Mouse (Mus musculus) intestine, embryonic 16.5 days (tissue): ENCODE measurements at regions not wholly inside any gene's neighbourhood (a gene's known extent, or its start where the extent isn't known, plus 50 kb on each side); places are given as distances from the start of the nearest gene placed in this dataset.

ENCODE experiments used
- ATAC-seq: fragments of 200-750 bp; cut with Nextera tagmentation; 2 replicates; pipeline ENCODE4 v1.8.0; 2017; ENCODE audit warnings: moderate TSS enrichment, moderate library complexity
- H3K27ac ChIP-seq: fragments of 300-500 bp; sonication (generic); 2 replicates; pipeline ENCODE4 v1.5.1; 2014; ENCODE audit warnings: mild to moderate bottlenecking, low read length
- H3K27me3 ChIP-seq: fragments of 300-500 bp; sonication (generic); replicated peaks from 2 replicates; pipeline ENCODE4 v1.6.1; 2014; ENCODE audit warnings: low read length, control low read depth, mixed read lengths; ENCODE audit not compliant: control insufficient read depth, insufficient read depth
- H3K36me3 ChIP-seq: fragments of 300-500 bp; sonication (generic); 2 replicates; pipeline ENCODE4 v1.6.1; 2014; ENCODE audit warnings: low read length, control low read depth; ENCODE audit not compliant: control insufficient read depth, insufficient read depth
- H3K4me1 ChIP-seq: fragments of 300-500 bp; sonication (generic); 2 replicates; pipeline ENCODE4 v1.6.1; 2014; ENCODE audit warnings: low read length, control low read depth, mixed read lengths; ENCODE audit not compliant: control insufficient read depth, insufficient read depth
- H3K4me2 ChIP-seq: fragments of 300-500 bp; sonication (generic); 2 replicates; pipeline ENCODE4 v1.6.1; 2014; ENCODE audit warnings: low read depth, low read length, control low read depth
- H3K4me3 ChIP-seq: fragments of 300-500 bp; sonication (generic); 2 replicates; pipeline ENCODE4 v1.5.1; 2014; ENCODE audit warnings: mild to moderate bottlenecking, low read length
- H3K9ac ChIP-seq: fragments of 300-500 bp; sonication (generic); 2 replicates; pipeline ENCODE4 v1.6.1; 2014; ENCODE audit warnings: low read depth, low read length
- H3K9me3 ChIP-seq: fragments of 300-500 bp; sonication (generic); 2 replicates; pipeline ENCODE4 v1.6.1; 2016; ENCODE audit warnings: low read length, control low read depth; ENCODE audit not compliant: control insufficient read depth
- WGBS: fragments of 180-500 bp; shearing (Covaris S2); extraction: QIAGEN DNeasy Blood & Tissue Kit; methylation state at CpG from one replicate; pipeline ENCODE4 v1.1.7; 2014; 5-methylcytosine and 5-hydroxymethylcytosine counted together

- Histone ChIP-seq H3K36me3 (no peaks in the 10 kb centered on the region), H3K27ac (no peak overlapping the region), H3K4me3 (no peak overlapping the region), H3K27me3 (no peaks in the 10 kb centered on the region), H3K9me3 (no peaks in the 10 kb centered on the region), H3K4me2 (peak overlapping the region; percentile 41; the same call in 1 of the 2 replicates), H3K4me1 (0 out of 2 replicates have a peak, but pooled peaks cover 2% of the 10 kb centered on the region), H3K9ac (no peak overlapping the region)
- 27% methylated on average over 13 of the region's 13 CpGs for WGBS
- ATAC-seq: peak; percentile 54
Observed at GRCm38 (mm10) chr1:91611281-91611680, 70.9 kb downstream of the Asb1 start.

GRCm38 (mm10) chr1:91611694-91612093 is 71.3 kb downstream of the Asb1 start:
- H3K9me3 ChIP-seq: no peaks in the 10 kb centered on the region
- 0 out of 2 replicates have a peak, but pooled peaks cover 2% of the 10 kb centered on the region for H3K4me1 ChIP-seq
- no peak overlapping the region for H3K4me3 ChIP-seq
- H3K4me2 ChIP-seq: peak overlapping the region; percentile 41; the same call in 1 of the 2 replicates
- H3K27ac ChIP-seq: no peak overlapping the region
- H3K9ac ChIP-seq: no peak overlapping the region
- H3K36me3 ChIP-seq: no peaks in the 10 kb centered on the region
- 21% methylated on average over 16 of the region's 16 CpGs for WGBS
- H3K27me3 ChIP-seq: no peaks in the 10 kb centered on the region
- ATAC-seq: peak; percentile 63

DNA sequence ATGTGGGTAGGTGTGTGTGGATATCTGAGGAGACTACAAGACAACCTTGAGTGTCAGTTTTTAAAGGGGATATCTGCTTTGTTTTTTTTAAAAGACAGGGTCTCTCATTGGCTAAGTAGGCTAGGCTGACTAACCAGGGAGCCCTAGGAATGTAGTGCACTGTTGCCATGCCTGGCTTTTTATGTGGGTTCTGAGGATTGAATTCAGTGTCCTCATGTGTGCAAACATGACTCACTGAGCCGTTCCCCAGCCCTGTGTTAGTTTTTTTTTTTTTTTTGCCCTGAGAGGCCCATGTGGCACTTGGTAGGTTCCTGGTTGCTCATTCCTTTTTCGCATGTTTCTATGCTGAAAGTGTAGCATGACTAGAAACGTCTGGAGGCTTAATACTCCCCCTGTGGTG is 72.6 kb downstream of the Asb1 start:
- Histone ChIP-seq H3K9ac (no peak overlapping the region), H3K27ac (no peak overlapping the region), H3K9me3 (no peaks in the 10 kb centered on the region), H3K36me3 (no peaks in the 10 kb centered on the region), H3K4me2 (no peak overlapping the region), H3K27me3 (no peaks in the 10 kb centered on the region), H3K4me3 (no peak overlapping the region), H3K4me1 (0 out of 2 replicates have a peak, but pooled peaks cover 2% of the 10 kb centered on the region)
- ATAC-seq: no peak
- WGBS: 58% methylated on average over 3 of the region's 3 CpGs

DNA sequence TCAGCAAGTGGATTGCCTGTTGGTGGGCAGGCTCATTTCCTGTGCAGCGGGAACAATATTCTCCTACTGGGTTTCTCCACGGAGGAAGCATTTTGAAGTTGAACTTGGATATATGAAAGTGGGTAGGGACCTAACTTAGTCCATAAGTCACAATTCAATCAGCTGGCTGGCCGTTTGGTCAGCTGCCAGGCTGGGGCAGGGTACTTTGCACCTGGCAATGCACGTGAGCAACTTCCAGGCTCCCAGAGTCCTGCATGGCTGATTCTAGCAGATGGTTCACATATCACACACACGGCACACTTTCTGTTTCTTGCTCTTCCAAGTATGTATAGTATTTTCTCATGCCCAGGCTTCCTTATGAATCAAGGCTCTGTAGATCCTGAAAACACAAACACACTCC is 75.1 kb downstream of the Asb1 start:
- Histone ChIP-seq H3K9ac (no peak overlapping the region), H3K4me2 (no peak overlapping the region), H3K9me3 (no peaks in the 10 kb centered on the region), H3K27ac (no peak overlapping the region), H3K4me3 (no peak overlapping the region), H3K27me3 (no peaks in the 10 kb centered on the region), H3K4me1 (0 out of 2 replicates have a peak, but pooled peaks cover 2% of the 10 kb centered on the region), H3K36me3 (no peaks in the 10 kb centered on the region)
- 62% methylated on average over 5 of the region's 5 CpGs for WGBS
- ATAC-seq: no peak

DNA sequence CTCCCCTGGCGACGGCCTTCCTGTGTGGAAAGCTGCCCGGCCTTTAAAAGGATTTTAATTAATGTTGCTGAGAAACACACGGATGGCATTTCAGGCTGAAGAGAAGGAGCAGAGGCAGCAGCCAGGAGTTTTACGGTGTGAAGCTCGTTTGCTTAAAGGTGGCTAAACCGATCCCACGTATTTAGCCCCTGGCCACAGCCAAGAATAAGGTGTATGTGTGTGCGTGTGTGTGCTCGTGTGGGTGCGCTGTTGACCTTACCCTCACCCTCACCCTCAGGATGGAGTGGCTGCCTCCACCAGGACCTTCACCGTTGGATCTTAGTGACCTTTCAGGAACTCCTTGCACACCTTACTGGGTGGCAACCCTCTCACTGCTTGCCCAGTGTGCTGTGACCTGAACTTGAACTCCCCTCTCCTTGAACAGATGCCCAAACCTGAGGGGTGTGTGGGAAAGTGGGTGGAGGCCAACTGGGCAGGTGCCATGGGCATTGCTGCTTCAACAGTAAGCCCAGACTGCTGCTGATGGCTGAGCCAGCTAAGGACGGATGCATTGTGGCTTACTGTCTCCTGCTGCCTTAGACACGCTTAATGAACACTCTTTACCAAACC is 78.3 kb downstream of the Asb1 start:
- no peak for ATAC-seq
- H3K27ac ChIP-seq: no peak overlapping the region
- 75% methylated on average over 14 of the region's 14 CpGs for WGBS

DNA sequence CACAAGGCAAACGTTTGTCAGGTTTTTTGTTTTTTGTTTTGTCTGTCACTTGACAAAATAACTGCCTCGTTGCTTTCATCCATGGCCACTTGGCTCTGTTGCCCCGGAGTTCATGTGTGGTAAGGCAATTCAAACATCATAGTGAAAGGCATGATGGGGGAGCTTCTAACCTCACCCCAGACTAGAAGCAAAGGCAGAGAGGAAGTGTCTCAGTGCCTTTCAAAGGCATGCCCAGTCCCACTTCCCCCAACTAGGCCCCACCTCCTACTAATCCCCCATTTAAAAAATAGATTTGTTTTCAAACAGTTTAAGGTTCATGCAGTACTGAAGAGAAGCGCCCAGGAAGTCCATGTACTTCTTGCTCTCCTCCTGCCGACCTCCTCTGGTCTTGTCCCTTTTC is 80.8 kb downstream of the Asb1 start:
- no peak overlapping the region for H3K4me3 ChIP-seq
- ATAC-seq: no peak
- 74% methylated on average over 5 of the region's 5 CpGs for WGBS
- no peaks in the 10 kb centered on the region for H3K4me1 ChIP-seq
- no peak overlapping the region for H3K27ac ChIP-seq
- H3K4me2 ChIP-seq: no peak overlapping the region
- no peak overlapping the region for H3K9ac ChIP-seq
- H3K9me3 ChIP-seq: no peaks in the 10 kb centered on the region
- no peaks in the 10 kb centered on the region for H3K27me3 ChIP-seq
- H3K36me3 ChIP-seq: no peaks in the 10 kb centered on the region

More for the DNA sequence above, 78.3 kb downstream of the Asb1 start:
- H3K9ac ChIP-seq: no peak overlapping the region
- no peaks in the 10 kb centered on the region for H3K36me3 ChIP-seq
- no peak overlapping the region for H3K4me3 ChIP-seq
- H3K9me3 ChIP-seq: no peaks in the 10 kb centered on the region
- H3K4me1 ChIP-seq: no peaks in the 10 kb centered on the region
- no peaks in the 10 kb centered on the region for H3K27me3 ChIP-seq
- no peak overlapping the region for H3K4me2 ChIP-seq

DNA sequence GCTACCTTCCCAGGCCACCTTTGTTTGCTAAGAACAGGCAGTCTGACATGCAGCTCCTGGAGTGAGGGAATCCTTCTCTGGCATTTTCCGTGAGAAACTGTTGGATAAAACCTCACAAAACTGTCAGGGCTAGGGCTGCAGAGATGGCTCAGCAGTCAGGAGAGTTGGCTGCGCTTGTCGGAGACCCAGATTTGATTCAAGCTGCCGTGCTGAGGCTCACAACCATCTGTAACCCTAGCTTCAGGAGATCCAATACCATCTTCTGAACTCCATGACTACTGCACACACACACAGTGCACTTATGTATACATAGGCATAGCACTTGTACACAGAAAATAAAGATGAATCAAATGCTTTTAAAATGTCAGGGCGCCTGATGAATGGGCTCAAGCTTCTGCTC is 82.5 kb downstream of the Asb1 start:
- Histone ChIP-seq H3K27me3 (no peaks in the 10 kb centered on the region), H3K4me3 (no peak overlapping the region), H3K27ac (no peak overlapping the region), H3K9ac (no peak overlapping the region), H3K4me2 (no peak overlapping the region), H3K4me1 (no peaks in the 10 kb centered on the region), H3K36me3 (no peaks in the 10 kb centered on the region), H3K9me3 (no peaks in the 10 kb centered on the region)
- 76% methylated on average over 5 of the region's 5 CpGs for WGBS
- ATAC-seq: no peak

GRCm38 (mm10) chr1:91624028-91624427 is 83.7 kb downstream of the Asb1 start:
- H3K27me3 ChIP-seq: no peaks in the 10 kb centered on the region
- H3K4me3 ChIP-seq: no peak overlapping the region
- H3K9ac ChIP-seq: no peak overlapping the region
- peaks cover 5% of the 10 kb centered on the region; the same call in 1 of the 2 replicates for H3K4me1 ChIP-seq
- no peaks in the 10 kb centered on the region for H3K9me3 ChIP-seq
- H3K4me2 ChIP-seq: no peak overlapping the region
- ATAC-seq: no peak
- H3K27ac ChIP-seq: no peak overlapping the region
- no peaks in the 10 kb centered on the region for H3K36me3 ChIP-seq
- WGBS: 44% methylated on average over 8 of the region's 8 CpGs

- no peak overlapping the region for H3K4me3 ChIP-seq
- no peak overlapping the region for H3K9ac ChIP-seq
- no peak for ATAC-seq
- 75% methylated on average over 11 of the region's 11 CpGs for WGBS
- H3K4me1 ChIP-seq: peaks cover 5% of the 10 kb centered on the region; the same call in 1 of the 2 replicates
- H3K27ac ChIP-seq: no peak overlapping the region
- no peaks in the 10 kb centered on the region for H3K27me3 ChIP-seq
- no peaks in the 10 kb centered on the region for H3K9me3 ChIP-seq
- no peak overlapping the region for H3K4me2 ChIP-seq
- no peaks in the 10 kb centered on the region for H3K36me3 ChIP-seq
Observed at GRCm38 (mm10) chr1:91624531-91625300, 84.4 kb downstream of the Asb1 start.
